Mouse (Mus musculus): ENCODE data around the gene Rgs7bp.

GRCm38 (mm10) chr13:104983989-104984388 lies 70.7 kb downstream of the Rgs7bp start:
- TF ChIP-seq EP300 (IDR thresholded peaks at IDR 0.05; ENCODE audit: low read length) (no peak), POLR2A (IDR thresholded peaks at IDR 0.05; ENCODE audit: low read depth, low read length) (no peak), JUN (IDR thresholded peaks at IDR 0.05; ENCODE audit: insufficient read depth, low read depth, low read length) (no peak), NELFE (IDR thresholded peaks at IDR 0.05; ENCODE audit: low read depth, low read length) (no peak), CTCF (conservative IDR thresholded peaks at IDR 0.05 in 1 of 2, IDR thresholded peaks at IDR 0.05 in 1 of 2; ENCODE audit: low read depth in 2 of 2, low read length in 2 of 2) (no peak), UBTF (IDR thresholded peaks at IDR 0.05; ENCODE audit: low read depth, low read length) (no peak), E2F4 (IDR thresholded peaks at IDR 0.05; ENCODE audit: insufficient replicate concordance, low read depth, low read length) (no peak), MAX (IDR thresholded peaks at IDR 0.05; ENCODE audit: low read length) (no peak)

All from CH12.LX (cell line).